Mouse (Mus musculus): ENCODE results near the gene Tspyl3. TPM values are rescaled to one million over a fixed set of nuclear protein-coding genes. Genes with fewer than 3 reads are reported as not detected.

The Tspyl3 gene
- polyA plus RNA-seq, 1 experiment from 2014 or later: 1.1 TPM

DNA sequence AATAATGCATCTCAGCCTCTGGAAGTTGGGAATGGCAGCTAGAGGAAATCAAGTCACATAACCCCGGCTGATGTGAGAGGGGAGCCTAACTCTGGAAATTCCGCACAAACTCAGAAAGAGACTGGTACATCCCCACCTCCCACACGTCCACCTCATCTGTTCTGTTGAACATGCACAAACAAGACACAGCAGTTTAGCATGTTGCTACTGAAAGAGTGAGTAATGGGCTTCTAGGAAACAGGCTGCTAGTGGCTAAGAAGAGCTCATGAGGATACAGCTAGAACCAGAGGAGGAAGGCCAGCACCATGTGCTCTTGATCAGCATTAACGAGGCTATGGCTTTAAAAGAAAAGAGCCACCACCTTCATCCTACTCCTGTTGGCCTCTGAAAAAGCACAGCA lies 12.7 kb upstream of the Tspyl3 start:
- no peaks in the 10 kb centered on the region for H3K27me3 ChIP-seq (ENCODE audit: insufficient read depth, low read length)
- DNase-seq: no peak
- no peak overlapping the region for H3K4me3 ChIP-seq (ENCODE audit: low read depth, low read length)
- TF ChIP-seq CTCF (IDR thresholded peaks at IDR 0.05; ENCODE audit: low read depth) (no peak), EP300 (IDR thresholded peaks at IDR 0.05; ENCODE audit: low read depth) (no peak)
- H3K36me3 ChIP-seq (replicated peaks; ENCODE audit: insufficient read depth, low read length): peaks cover 48% of the 10 kb centered on the region
- WGBS (ENCODE audit: insufficient replicate concordance): 81% methylated on average over 4 of the region's 4 CpGs
- H3K4me1 ChIP-seq (ENCODE audit: insufficient read depth): peaks cover 41% of the 10 kb centered on the region
- ATAC-seq: no peak
- peak overlapping the region; percentile 36; the same call in 1 of the 2 replicates for H3K9ac ChIP-seq (replicated peaks)
- peak overlapping the region; percentile 79 for H3K4me2 ChIP-seq (ENCODE audit: low read depth, low read length)
- H3K27ac ChIP-seq (ENCODE audit: low read depth): peak overlapping the region; percentile 98; the same call in 1 of the 2 replicates
- no peaks in the 10 kb centered on the region for H3K9me3 ChIP-seq (ENCODE audit: low read length)

DNA sequence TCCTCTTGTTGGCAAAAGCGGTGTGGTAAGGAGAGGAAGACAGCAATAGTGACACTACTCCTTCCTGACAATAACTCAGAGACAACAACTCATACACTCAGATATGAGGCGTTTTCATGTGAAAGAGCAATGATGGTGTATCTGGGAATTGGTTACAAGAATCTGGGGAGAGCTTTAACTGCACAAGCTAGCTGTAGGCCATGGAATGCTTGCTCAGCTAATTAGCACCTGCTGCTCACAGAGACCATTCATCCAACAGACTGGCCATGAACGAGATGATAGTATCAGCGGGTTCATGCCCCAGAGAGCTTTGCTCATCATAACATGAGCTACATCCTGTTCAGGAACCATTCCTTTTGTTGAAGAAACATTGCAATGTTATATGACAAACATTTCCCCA lies 12.0 kb upstream of the Tspyl3 start:
- Histone ChIP-seq H3K9me3 (ENCODE audit: low read length) (no peaks in the 10 kb centered on the region), H3K36me3 (replicated peaks; ENCODE audit: insufficient read depth, low read length) (peaks cover 54% of the 10 kb centered on the region), H3K4me1 (ENCODE audit: insufficient read depth) (peaks cover 37% of the 10 kb centered on the region), H3K4me2 (ENCODE audit: low read depth, low read length) (0 out of 2 replicates have a peak overlapping the region, but pooled peaks have one; percentile 16), H3K4me3 (ENCODE audit: low read depth, low read length) (no peak overlapping the region), H3K27me3 (ENCODE audit: insufficient read depth, low read length) (no peaks in the 10 kb centered on the region), H3K27ac (ENCODE audit: low read depth) (no peak overlapping the region), H3K9ac (replicated peaks) (no peak overlapping the region)
- TF ChIP-seq CTCF (IDR thresholded peaks at IDR 0.05; ENCODE audit: low read depth) (no peak), EP300 (IDR thresholded peaks at IDR 0.05; ENCODE audit: low read depth) (no peak)
- no peak for DNase-seq
- no peak for ATAC-seq
- 78% methylated on average over 4 of the region's 4 CpGs for WGBS (ENCODE audit: insufficient replicate concordance)

DNA sequence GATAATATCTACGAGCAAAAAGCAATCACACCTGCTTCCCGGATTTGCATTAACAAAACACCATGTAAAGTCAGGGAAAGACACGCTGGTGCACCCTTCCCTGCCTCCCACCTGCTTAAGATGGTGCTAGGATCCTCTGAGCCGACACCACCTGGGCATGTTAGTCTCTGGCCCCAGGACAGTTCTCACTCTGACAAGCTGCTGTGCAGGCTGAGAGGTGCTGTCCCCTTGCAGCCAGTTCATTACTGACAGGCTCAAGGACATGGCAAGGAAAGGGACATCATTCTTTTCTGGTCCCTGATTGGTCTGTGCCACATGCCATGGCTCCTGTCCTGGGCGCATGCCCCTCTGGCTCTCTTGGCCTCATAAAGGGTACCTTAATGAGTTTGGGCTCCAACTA lies 3.3 kb upstream of the Tspyl3 start:
- Histone ChIP-seq H3K9ac (replicated peaks) (no peak overlapping the region), H3K4me2 (ENCODE audit: low read depth, low read length) (peak overlapping the region; percentile 29; the same call in 1 of the 2 replicates), H3K9me3 (ENCODE audit: low read length) (no peaks in the 10 kb centered on the region), H3K4me3 (ENCODE audit: low read depth, low read length) (no peak overlapping the region), H3K27ac (ENCODE audit: low read depth) (0 out of 2 replicates have a peak overlapping the region, but pooled peaks have one; percentile 49), H3K4me1 (ENCODE audit: insufficient read depth) (peaks cover 33% of the 10 kb centered on the region), H3K27me3 (ENCODE audit: insufficient read depth, low read length) (no peaks in the 10 kb centered on the region), H3K36me3 (replicated peaks; ENCODE audit: insufficient read depth, low read length) (peaks cover 54% of the 10 kb centered on the region)
- no peak for DNase-seq
- WGBS (ENCODE audit: insufficient replicate concordance): 72% methylated on average over 5 of the region's 5 CpGs
- no peak for TF ChIP-seq EP300 (IDR thresholded peaks at IDR 0.05; ENCODE audit: low read depth)
- TF ChIP-seq CTCF (IDR thresholded peaks at IDR 0.05; ENCODE audit: low read depth): no peak
- ATAC-seq: no peak

DNA sequence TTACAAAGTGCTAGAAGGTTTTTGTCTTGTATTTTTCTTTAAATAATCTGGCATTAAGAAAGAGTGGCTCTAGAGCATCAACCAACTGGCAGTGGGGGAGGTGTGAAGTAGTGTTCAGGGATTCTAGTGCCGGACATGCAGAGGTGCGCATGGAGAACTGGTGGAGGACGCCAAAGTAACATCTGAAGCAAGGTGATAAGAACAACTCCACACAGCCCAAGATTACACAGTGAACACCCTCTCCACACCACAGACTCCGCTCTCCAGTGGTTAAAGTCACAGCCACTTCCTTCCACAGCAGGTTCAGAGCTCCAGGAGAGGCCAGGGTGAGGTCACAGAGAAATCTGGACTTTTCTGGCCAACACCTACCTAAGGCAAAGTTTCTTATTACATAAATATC lies 2.7 kb upstream of the Tspyl3 start:
- TF ChIP-seq EP300 (IDR thresholded peaks at IDR 0.05; ENCODE audit: low read depth) (peak; percentile 83), CTCF (IDR thresholded peaks at IDR 0.05; ENCODE audit: low read depth) (peak; percentile 7; the same call in 1 of the 2 replicates)
- Histone ChIP-seq H3K27me3 (ENCODE audit: insufficient read depth, low read length) (no peaks in the 10 kb centered on the region), H3K4me3 (ENCODE audit: low read depth, low read length) (no peak overlapping the region), H3K9ac (replicated peaks) (no peak overlapping the region), H3K27ac (ENCODE audit: low read depth) (no peak overlapping the region), H3K36me3 (replicated peaks; ENCODE audit: insufficient read depth, low read length) (peaks cover 49% of the 10 kb centered on the region), H3K4me1 (ENCODE audit: insufficient read depth) (peaks cover 33% of the 10 kb centered on the region), H3K9me3 (ENCODE audit: low read length) (no peaks in the 10 kb centered on the region), H3K4me2 (ENCODE audit: low read depth, low read length) (peak overlapping the region; percentile 29; the same call in 1 of the 2 replicates)
- ATAC-seq (peak; percentile 81), DNase-seq (no peak)
- WGBS (ENCODE audit: insufficient replicate concordance): 54% methylated on average over 4 of the region's 4 CpGs

DNA sequence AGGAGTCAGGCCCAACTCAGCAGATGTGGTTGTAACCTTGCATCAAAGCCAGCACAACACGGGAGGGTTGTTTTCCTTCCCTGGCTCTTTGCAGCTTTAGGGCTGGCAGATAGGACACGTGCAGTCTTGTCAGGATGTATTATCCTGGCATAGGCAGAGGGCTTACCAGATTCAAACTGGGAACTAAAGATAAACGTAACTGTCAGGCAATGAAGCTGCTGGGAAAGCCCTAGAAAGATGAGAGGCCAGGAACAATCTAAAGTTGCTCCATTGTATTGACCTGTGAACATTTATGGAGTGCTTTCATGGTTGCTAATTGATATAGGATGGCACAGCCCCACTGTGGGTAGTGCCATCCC lies 333 bp upstream of the Tspyl3 start:
- peaks cover 26% of the 10 kb centered on the region for H3K36me3 ChIP-seq (replicated peaks; ENCODE audit: insufficient read depth, low read length)
- TF ChIP-seq EP300 (IDR thresholded peaks at IDR 0.05; ENCODE audit: low read depth) (peak; percentile 53; the same call in 1 of the 2 replicates), CTCF (IDR thresholded peaks at IDR 0.05; ENCODE audit: low read depth) (no peak)
- no peak overlapping the region; the same call in 1 of the 2 replicates for H3K9ac ChIP-seq (replicated peaks)
- H3K4me3 ChIP-seq (ENCODE audit: low read depth, low read length): peak overlapping the region; percentile 57
- peak overlapping the region; percentile 88 for H3K4me2 ChIP-seq (ENCODE audit: low read depth, low read length)
- peak overlapping the region; percentile 2; the same call in 1 of the 2 replicates for H3K27ac ChIP-seq (ENCODE audit: low read depth)
- H3K27me3 ChIP-seq (ENCODE audit: insufficient read depth, low read length): no peaks in the 10 kb centered on the region
- DNase-seq (no peak), ATAC-seq (0 out of 2 replicates have a peak, but pooled peaks have one; percentile 5)
- WGBS (ENCODE audit: insufficient replicate concordance): 12% methylated on average over 3 of the region's 3 CpGs
- no peaks in the 10 kb centered on the region for H3K9me3 ChIP-seq (ENCODE audit: low read length)
- H3K4me1 ChIP-seq (ENCODE audit: insufficient read depth): peaks cover 50% of the 10 kb centered on the region

DNA sequence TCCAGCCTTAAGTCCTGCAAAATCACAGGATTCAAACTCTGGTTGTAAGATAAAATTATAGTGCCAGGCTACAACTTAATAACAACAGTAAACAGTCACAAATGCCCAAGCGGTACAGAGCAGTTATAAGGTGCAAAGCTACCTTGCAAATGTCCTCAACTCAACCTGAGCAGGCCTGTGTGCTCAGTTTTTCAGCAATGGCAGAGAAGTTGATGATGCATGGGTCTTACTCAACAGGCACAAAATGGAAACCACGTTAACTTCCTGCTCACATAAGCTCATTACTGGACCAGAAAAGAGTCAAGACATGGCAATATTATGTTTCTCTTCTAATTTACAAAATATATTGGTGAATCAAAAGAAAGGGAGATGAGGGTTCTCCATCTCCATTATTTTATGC lies 2.7 kb downstream of the Tspyl3 start:
- no peak overlapping the region for H3K9ac ChIP-seq (replicated peaks)
- ATAC-seq (no peak), DNase-seq (no peak)
- no peaks in the 10 kb centered on the region for H3K36me3 ChIP-seq (replicated peaks; ENCODE audit: insufficient read depth, low read length)
- 65% methylated on average over 2 of the region's 2 CpGs for WGBS (ENCODE audit: insufficient replicate concordance)
- H3K4me2 ChIP-seq (ENCODE audit: low read depth, low read length): 0 out of 2 replicates have a peak overlapping the region, but pooled peaks have one; percentile 63
- no peaks in the 10 kb centered on the region for H3K9me3 ChIP-seq (ENCODE audit: low read length)
- H3K4me3 ChIP-seq (ENCODE audit: low read depth, low read length): no peak overlapping the region
- peaks cover 47% of the 10 kb centered on the region for H3K4me1 ChIP-seq (ENCODE audit: insufficient read depth)
- H3K27ac ChIP-seq (ENCODE audit: low read depth): no peak overlapping the region; the same call in 1 of the 2 replicates
- TF ChIP-seq CTCF (IDR thresholded peaks at IDR 0.05; ENCODE audit: low read depth) (no peak), EP300 (IDR thresholded peaks at IDR 0.05; ENCODE audit: low read depth) (no peak)
- H3K27me3 ChIP-seq (ENCODE audit: insufficient read depth, low read length): no peaks in the 10 kb centered on the region

Measured in liver, postnatal 0 days (tissue).